8 mouse cellular contexts compared by ENCODE assay signal in the genomic region with DNA sequence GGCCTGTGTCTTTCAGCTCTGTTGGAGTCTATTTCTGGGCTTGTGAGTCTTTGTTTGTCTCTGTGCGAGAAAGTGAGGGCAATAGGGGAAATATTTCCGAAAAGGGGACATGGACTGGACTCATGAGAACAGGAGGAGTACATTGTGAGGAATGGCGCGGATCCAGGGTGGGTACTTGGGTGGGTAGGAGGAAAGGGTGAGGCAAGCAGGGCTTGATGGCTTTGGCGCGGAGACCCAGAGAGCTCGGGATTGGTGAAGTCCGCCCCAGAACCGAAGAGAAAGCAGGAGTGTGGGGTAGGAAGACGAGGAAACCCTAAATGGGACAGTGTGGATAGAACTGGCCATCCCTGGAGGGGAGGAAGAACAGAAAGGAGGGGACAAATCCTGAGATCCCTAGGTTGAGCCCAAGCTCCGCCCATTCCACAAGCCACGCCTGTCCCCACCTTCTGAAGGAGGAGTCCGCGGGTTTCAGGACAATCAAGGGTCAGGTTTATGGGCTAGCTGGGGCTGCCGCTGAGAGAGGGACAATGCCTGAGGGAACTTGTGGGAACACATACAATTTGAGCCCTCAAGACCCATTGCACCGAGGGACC. TPM values are rescaled to one million over a fixed set of nuclear protein-coding genes. Genes with fewer than 3 reads are reported as not detected.
DNase-seq lines count a peak whose midpoint lies in the region; ATAC-seq and TF ChIP-seq lines count a peak whose summit lies in the region.

No protein-coding gene starts in this region.

- no peaks in the 10 kb centered on the region for H3K4me1 ChIP-seq in bone marrow macrophage, adult 2 months (ENCODE audit: control insufficient read depth, insufficient read depth, low read length)
- peaks cover 96% of the 10 kb centered on the region for H3K4me1 ChIP-seq in forebrain, embryonic 10.5 days
- H3K4me1 ChIP-seq in heart, postnatal 0 days (ENCODE audit: control insufficient read depth, insufficient read depth), result peaks cover 40% of the 10 kb centered on the region

- peak overlapping the region; percentile 80 for H3K9ac ChIP-seq in heart, postnatal 0 days (replicated peaks; ENCODE audit: low read depth, low read length)

- H3K27ac ChIP-seq in bone marrow macrophage, adult 2 months (ENCODE audit: insufficient read depth, low read depth, low read length), result no peak overlapping the region
- peak overlapping the region; percentile 94 for H3K27ac ChIP-seq in forebrain, embryonic 10.5 days
- H3K27ac ChIP-seq in heart, postnatal 0 days (ENCODE audit: low read depth), result peak overlapping the region; percentile 98

- TF ChIP-seq CTCF in bone marrow macrophage, adult 2 months (IDR thresholded peaks at IDR 0.05; ENCODE audit: low read depth, low read length), result no peak
- no peak for TF ChIP-seq CTCF in heart, postnatal 0 days (IDR thresholded peaks at IDR 0.05; ENCODE audit: low read depth)

- TF ChIP-seq POLR2A in bone marrow macrophage, adult 2 months (IDR thresholded peaks at IDR 0.05; ENCODE audit: borderline replicate concordance, low read depth, low read length), result no peak

- peak overlapping the region; percentile 41 for H3K4me3 ChIP-seq in bone marrow macrophage, adult 2 months (ENCODE audit: insufficient read depth, low read length)
- peak overlapping the region; percentile 71 for H3K4me3 ChIP-seq in forebrain, embryonic 10.5 days
- peak overlapping the region; percentile 63 for H3K4me3 ChIP-seq in heart, postnatal 0 days (ENCODE audit: low read depth, low read length)

- peaks cover 68% of the 10 kb centered on the region for H3K27me3 ChIP-seq in forebrain, embryonic 10.5 days (ENCODE audit: poor library complexity, severe bottlenecking)
- H3K27me3 ChIP-seq in heart, postnatal 0 days (ENCODE audit: control insufficient read depth, insufficient read depth, low read length), result no peaks in the 10 kb centered on the region

- H3K36me3 ChIP-seq in forebrain, embryonic 10.5 days (replicated peaks), result no peaks in the 10 kb centered on the region
- H3K36me3 ChIP-seq in heart, postnatal 0 days (replicated peaks; ENCODE audit: control insufficient read depth, insufficient read depth, low read length), result no peaks in the 10 kb centered on the region

- H3K4me2 ChIP-seq in heart, postnatal 0 days (ENCODE audit: low read depth, low read length), result peak overlapping the region; percentile 80

- WGBS in forebrain, embryonic 10.5 days, result under 1% methylated on average over 16 of the region's 16 CpGs
- WGBS in heart, postnatal 0 days, result under 1% methylated on average over 16 of the region's 16 CpGs

- peak; percentile 72 for DNase-seq in MN1 (ENCODE audit: low spot score)
- DNase-seq in forebrain, embryonic 10.5 days (ENCODE audit: extremely low spot score, low spot score), result peak; percentile 85
- peak; percentile 93 for DNase-seq in heart, postnatal 0 days (ENCODE audit: low spot score)
- DNase-seq in kidney, postnatal 25 days, result peak; percentile 95 to 96
- DNase-seq in testis, postnatal 10 days (ENCODE audit: low spot score), result peak; percentile 91
- no peak for DNase-seq in thymus, adult 18-20 months

- TF ChIP-seq EP300 in heart, postnatal 0 days (IDR thresholded peaks at IDR 0.05; ENCODE audit: low read depth), result no peak

- ATAC-seq in heart, postnatal 0 days (ENCODE audit: insufficient read depth, low read depth), result peak; percentile 42
- ATAC-seq in megakaryocyte progenitor cell, adult 5-6 weeks (replicated peaks; ENCODE audit: poor library complexity), result peak; percentile 29; the same call in 1 of the 2 replicates

- no peaks in the 10 kb centered on the region for H3K9me3 ChIP-seq in forebrain, embryonic 10.5 days
- no peaks in the 10 kb centered on the region for H3K9me3 ChIP-seq in heart, postnatal 0 days (replicated peaks; ENCODE audit: control insufficient read depth, low read length)

RNA-seq across cellular contexts. Expression of a gene that starts 16.3 kb away (rescaled TPM):
- polyA plus RNA-seq in bone marrow macrophage, adult 2 months (2012; ENCODE audit: insufficient read depth, insufficient read length, missing spikeins), result 29.9 and 31.5 TPM in 2 replicates
- polyA plus RNA-seq in forebrain, embryonic 10.5 days (2016; fragmentation: Nextera tagmentation; extraction: Ambion mirVana), result 15.1 and 16.0 TPM in 2 replicates
- 34.9 and 64.4 TPM in 2 replicates for total RNA-seq in heart, postnatal 0 days (2014; rRNA removed; ENCODE audit: low replicate concordance)
- 10.5 and 13.2 TPM in 2 replicates for polyA plus RNA-seq in heart, postnatal 0 days (2015; fragmentation: Nextera tagmentation; extraction: Ambion mirVana)
- total RNA-seq in megakaryocyte progenitor cell, adult 5-6 weeks (2015), result 4.7 and 5.9 TPM in 2 replicates
- 12.4 and 35.1 TPM in 2 replicates for total RNA-seq in megakaryocyte progenitor cell, adult 5-6 weeks (2017)

RNA-seq across cellular contexts. Expression of a gene that starts 21.4 kb away (rescaled TPM):
- not detected in 2 replicates for polyA plus RNA-seq in bone marrow macrophage, adult 2 months (2012; ENCODE audit: insufficient read depth, insufficient read length, missing spikeins)
- polyA plus RNA-seq in forebrain, embryonic 10.5 days (2016; fragmentation: Nextera tagmentation; extraction: Ambion mirVana), result 34.7 and 39.7 TPM in 2 replicates
- 79.2 and 98.4 TPM in 2 replicates for total RNA-seq in heart, postnatal 0 days (2014; rRNA removed; ENCODE audit: low replicate concordance)
- polyA plus RNA-seq in heart, postnatal 0 days (2015; fragmentation: Nextera tagmentation; extraction: Ambion mirVana), result 33.9 and 36.9 TPM in 2 replicates
- not detected in 2 replicates for total RNA-seq in megakaryocyte progenitor cell, adult 5-6 weeks (2015)
- total RNA-seq in megakaryocyte progenitor cell, adult 5-6 weeks (2017), result 0.08 TPM in 1 of 2 replicates, not detected in the other

RNA-seq across cellular contexts. Expression of a gene that starts 25.6 kb away (rescaled TPM):
- 32.7 and 34.5 TPM in 2 replicates for polyA plus RNA-seq in bone marrow macrophage, adult 2 months (2012; ENCODE audit: insufficient read depth, insufficient read length, missing spikeins)
- polyA plus RNA-seq in forebrain, embryonic 10.5 days (2016; fragmentation: Nextera tagmentation; extraction: Ambion mirVana), result 193 and 197 TPM in 2 replicates
- 53.7 and 56.0 TPM in 2 replicates for total RNA-seq in heart, postnatal 0 days (2014; rRNA removed; ENCODE audit: low replicate concordance)
- polyA plus RNA-seq in heart, postnatal 0 days (2015; fragmentation: Nextera tagmentation; extraction: Ambion mirVana), result 46.0 and 49.6 TPM in 2 replicates
- total RNA-seq in megakaryocyte progenitor cell, adult 5-6 weeks (2015), result 45.4 and 46.0 TPM in 2 replicates
- total RNA-seq in megakaryocyte progenitor cell, adult 5-6 weeks (2017), result 113 and 115 TPM in 2 replicates

RNA-seq across cellular contexts. Expression of a gene that starts 46.2 kb away (rescaled TPM):
- not detected in 2 replicates for polyA plus RNA-seq in bone marrow macrophage, adult 2 months (2012; ENCODE audit: insufficient read depth, insufficient read length, missing spikeins)
- polyA plus RNA-seq in forebrain, embryonic 10.5 days (2016; fragmentation: Nextera tagmentation; extraction: Ambion mirVana), result 0.06 TPM in 1 of 2 replicates, not detected in the other
- total RNA-seq in heart, postnatal 0 days (2014; rRNA removed; ENCODE audit: low replicate concordance), result not detected in 2 replicates
- polyA plus RNA-seq in heart, postnatal 0 days (2015; fragmentation: Nextera tagmentation; extraction: Ambion mirVana), result not detected in 2 replicates
- total RNA-seq in megakaryocyte progenitor cell, adult 5-6 weeks (2015), result not detected in 2 replicates
- not detected in 2 replicates for total RNA-seq in megakaryocyte progenitor cell, adult 5-6 weeks (2017)

Comparison
In these comparisons a context has a peak if more than half of its experiments do, and no peak if none do; other contexts are left out.
1. DNase-seq: peak in MN1 (single experiment), forebrain, embryonic 10.5 days (single experiment), heart, postnatal 0 days (single experiment), kidney, postnatal 25 days (2 of 2) and testis, postnatal 10 days (single experiment); none in thymus, adult 18-20 months (0 of 2).
2. RNA of a gene that starts 21.4 kb away (polyA plus RNA-seq): 34.7 to 39.7 TPM in forebrain, embryonic 10.5 days and 33.9 to 36.9 TPM in heart, postnatal 0 days; not detected in bone marrow macrophage, adult 2 months; every median in the first group is over 10 times any median in the second.
3. Peak in every context shown above with its lines, with median percentiles within 50 percentile points of each other: H3K4me3 ChIP-seq.